Mouse (Mus musculus) kidney, adult 2 months (tissue): Measurements from ENCODE around the gene Tmem184a.

Source experiments
- CTCF ChIP-seq: fragments of 200-500 bp; conservative IDR thresholded peaks from 2 replicates; pipeline ENCODE4 v1.5.1; 2011; ENCODE audit warnings: low read depth, mild to moderate bottlenecking, control low read depth, low read length, moderate library complexity, mixed read lengths; ENCODE audit not compliant: insufficient read depth, insufficient read length
- POLR2A ChIP-seq: fragments of 200-500 bp; IDR thresholded peaks from one replicate; pipeline ENCODE4 v1.6.1; 2011; ENCODE audit warnings: low read depth, low read length, control low read depth

- no peak for TF ChIP-seq POLR2A
- no peak for TF ChIP-seq CTCF
Observed at GRCm38 (mm10) chr5:139797473-139798167, 22.1 kb downstream of the Tmem184a start.
